Mouse (Mus musculus) right cerebral cortex, postnatal 4 days (tissue): ENCODE data around the gene 1500009C09Rik.
A peak's percentile ranks its signal among the peaks of the same experiment; 100 is the strongest.

Experiments used
- DNase-seq: peaks from one replicate; pipeline ENCODE4 v3.0.0-alpha.2; 2022

The 1500009C09Rik gene

DNA sequence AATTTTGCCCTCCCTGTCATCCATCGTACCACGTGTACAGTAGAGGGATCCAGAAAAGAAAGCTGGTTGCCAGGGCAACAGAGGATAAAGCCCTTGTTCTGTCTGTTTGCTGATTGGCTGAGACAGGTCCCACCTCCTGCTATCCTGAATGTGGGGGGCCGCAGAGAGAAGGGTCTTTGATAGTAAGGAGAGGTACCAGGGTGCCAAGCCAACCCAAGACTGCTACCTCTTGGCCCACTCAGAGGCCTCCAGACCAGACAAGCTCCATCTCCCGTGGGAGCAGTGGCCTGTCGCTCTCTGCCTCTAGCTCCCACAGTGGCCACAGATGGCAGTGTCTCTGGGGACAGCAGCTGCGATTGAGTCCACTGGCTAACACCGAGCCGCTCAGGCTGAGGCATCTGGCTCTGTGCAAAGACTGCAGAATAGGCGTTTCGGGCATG lies 3.8 kb downstream of the 1500009C09Rik start:
- DNase-seq = peak; percentile 70

DNA sequence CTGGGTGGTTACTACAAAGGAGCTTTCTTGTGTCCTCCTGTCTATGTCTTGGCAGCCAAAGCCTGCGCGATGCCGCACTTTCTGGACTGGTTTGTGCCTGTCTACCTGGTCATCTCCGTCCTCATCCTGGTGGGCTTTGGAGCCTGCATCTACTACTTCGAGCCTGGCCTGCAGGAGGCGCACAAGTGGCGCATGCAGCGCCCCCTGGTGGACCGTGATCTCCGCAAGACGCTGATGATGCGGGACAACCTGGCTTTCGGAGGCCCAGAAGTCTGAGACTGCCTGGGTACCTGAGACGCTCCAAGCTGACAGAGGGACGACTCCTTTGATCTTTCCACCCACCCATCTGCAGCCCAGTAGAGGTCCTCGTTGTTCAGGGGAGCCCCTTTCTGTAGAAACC lies 7.3 kb downstream of the 1500009C09Rik start:
- peak; percentile 89 for DNase-seq

DNA sequence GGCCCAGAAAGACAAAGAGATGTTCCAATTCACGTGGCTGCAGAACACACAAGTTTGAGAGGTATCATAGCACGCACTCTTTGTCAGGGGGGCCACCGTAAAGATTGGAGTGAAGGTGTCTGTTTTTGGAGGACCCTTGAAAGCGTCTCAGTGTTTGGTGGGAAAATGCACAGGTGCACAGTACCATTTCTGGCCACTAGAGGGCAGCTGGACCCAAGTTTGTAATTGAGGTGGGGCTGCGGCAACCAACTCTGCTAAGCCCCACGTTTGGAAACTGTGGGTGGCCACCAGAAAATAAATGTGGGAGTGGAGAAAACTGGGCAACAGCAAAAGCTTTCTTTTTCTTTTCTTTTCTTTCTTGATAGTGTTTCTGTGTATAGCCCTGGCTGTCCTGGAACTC lies 14.2 kb downstream of the 1500009C09Rik start:
- peak; percentile 81 for DNase-seq

DNA sequence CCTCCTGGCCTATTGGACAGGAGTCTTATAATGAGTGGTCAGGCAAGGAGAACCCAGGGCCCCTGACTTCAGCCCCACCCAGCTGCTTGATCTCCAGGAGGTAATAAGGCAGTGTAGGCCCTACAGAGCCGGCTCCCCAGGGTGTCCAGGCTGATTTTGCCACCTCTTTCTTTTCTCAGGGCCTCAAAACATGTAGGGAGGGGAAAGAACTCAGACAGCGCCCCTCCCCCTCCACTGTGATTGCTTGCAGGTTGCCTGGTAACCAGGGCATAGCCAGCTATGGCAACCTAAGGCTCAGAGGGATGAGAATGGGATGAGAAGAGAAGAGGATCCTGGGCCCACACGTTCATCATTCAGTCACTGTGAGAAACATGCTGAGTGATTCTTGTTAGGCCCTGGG lies 16.0 kb downstream of the 1500009C09Rik start:
- peak; percentile 78 for DNase-seq

DNA sequence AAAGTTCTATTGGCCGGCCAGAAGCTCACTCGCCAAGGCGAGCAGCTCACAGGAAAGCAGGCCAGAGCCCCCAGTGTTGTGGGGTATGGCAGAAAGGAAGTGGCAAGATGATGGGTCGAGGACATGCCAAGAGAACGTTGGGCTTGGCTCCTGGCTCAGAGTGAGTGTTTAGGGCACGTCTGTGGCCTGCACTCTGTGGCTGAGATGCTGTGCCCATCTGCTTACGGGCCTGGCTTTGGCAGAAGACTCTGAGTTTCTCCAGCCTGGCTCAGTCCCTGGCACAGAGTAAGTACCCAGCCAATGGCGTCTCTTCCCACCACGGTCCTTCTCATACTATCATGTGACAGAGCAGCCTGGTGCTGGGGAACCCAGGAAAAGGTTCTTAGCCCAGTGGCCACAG lies 16.6 kb downstream of the 1500009C09Rik start:
- DNase-seq = no peak

DNA sequence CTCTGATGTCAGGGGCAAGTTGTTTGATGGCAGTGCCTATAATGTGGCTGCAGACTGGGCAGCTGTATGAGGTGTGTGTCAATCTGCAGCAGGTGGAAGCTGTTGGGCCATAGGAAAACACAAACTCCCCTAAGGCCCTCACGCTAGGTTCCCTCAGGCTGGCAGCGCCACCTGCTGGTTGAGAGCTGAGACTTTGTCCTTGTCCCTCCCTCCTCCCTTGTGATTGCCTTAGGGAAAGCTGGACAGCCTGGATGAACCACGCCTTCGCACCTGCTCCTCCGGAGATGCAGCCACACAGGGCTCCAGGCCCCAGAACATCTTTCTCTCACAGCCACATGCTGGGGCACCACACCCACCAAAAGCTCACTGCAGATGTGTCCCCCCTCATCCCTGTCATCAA lies 19.0 kb downstream of the 1500009C09Rik start:
- DNase-seq = peak; percentile 91

DNA sequence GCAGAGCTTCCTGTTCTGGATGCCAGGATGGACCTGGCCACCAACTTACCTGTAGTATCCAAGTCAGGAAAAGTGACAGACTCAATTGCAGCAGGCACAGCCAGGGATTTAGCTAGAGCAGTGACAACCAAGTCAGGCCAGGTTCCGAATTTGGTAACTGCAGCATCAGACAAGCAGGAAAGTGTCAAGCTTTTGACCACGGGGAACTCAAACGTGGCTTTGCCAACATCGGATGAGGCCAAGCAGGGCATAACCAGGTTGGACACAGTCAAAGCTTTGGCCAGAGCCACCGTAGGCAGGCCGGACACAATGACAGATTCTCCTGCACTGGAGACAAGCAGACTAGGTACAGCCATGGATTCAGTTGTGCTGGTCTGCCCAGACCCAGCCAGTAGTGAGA lies 20.1 kb downstream of the 1500009C09Rik start:
- DNase-seq = no peak

DNA sequence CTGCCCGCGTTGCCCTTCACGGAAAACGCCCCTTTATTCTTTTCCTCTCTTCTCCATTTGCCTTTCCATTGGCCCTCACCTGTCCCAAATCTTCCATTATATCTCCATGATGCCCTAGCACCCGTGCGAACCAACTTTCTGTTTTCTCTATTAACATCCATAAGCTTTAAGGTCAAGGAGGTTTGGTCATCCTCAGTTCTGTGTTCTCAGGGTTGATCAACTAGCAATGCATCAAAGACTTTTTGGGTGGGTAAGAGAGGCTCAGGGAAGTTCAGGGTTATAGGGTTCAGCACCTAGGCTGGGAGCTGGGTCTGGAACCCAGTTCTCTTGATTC lies 22.4 kb downstream of the 1500009C09Rik start, which contains the start of gene Sept3:
Sept3 (plus strand) TSS at position 301 of the 334 bp plus-strand sequence.
- DNase-seq = no peak

DNA sequence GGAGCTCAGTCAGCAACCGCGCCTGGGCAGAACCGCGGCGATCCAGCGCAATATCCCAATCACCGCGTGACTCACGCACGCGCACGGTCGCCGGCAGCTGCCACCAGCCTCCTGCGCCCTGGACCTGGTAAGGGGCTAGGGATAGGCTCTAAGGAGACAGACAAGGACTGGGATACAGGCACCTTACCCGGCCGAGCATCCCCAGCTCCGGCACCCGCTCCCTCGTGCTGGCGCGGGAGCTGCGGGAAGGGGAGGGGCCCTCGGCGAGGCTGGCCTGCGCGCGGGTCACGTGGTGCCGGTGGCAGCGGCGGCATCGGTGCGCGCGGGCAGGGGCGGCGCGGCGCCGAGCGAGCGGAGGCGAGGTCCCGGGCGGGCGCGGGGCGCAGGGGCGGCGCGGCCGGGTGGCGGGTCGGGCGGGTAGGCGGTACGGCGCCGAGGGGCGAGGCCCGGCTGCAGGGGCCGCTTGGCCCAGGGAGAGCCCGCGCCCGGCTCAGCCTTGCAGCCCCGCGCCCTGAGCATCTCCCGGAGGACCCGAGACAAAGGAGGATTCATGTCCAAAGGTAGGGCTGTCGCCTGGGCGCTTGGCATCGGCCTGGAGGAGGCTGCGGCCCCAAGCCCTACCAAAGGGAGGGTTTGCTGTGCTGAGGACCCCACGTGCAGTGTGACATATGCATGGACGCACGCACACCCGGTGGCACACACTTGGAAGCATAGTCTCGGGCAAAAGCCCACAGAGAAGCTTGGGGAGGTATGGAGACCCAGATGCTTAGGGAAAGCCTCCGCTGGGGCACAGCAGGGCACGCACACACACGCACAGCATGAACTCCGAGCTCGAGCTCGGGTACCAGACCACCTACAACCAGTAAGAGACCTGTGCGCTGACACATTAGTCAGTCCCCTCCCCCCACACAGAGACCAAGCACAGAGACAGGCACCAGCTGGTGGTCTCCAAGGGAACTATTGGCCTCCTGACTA lies 23.0 kb downstream of the 1500009C09Rik start:
- peak; percentile 82 for DNase-seq

DNA sequence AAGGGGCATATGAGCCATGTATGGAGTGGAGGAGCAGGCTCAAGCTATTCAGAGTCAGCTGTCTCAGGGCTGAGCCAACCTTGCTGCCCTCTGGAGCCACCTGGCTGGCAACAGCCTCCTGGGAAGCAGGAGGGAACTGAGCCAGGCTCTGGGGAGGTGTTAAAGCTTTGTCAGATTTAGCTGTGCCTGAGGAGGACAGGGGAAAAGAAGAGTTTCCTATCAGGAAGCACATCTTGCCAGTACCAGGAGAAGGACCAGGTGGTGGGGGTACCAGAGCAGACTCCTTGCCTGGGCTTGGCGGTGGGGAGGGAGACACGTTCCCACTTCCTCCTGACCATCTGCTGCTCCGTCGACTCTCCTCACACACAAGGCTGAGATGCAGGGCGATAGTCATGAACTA lies 25.4 kb downstream of the 1500009C09Rik start:
- DNase-seq = no peak

DNA sequence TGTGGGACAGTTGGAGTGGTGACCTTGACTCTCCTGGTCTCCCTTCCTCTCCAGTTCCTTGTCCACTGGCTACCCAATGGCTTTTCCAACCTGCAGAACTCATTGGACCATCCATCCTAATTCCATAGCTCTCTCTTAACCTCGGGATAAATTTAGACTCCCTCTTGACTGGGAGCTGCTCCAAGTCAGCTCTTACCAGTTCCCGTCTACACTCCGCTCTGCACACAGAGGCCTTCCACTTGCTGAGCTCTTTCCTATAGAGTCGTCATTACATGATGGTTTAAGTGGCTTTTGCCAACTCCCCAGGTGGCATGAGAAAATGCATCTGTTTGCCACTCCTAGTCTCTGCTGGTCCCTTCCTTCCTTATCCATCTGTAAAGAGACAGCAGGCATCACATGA lies 28.4 kb downstream of the 1500009C09Rik start:
- no peak for DNase-seq

DNA sequence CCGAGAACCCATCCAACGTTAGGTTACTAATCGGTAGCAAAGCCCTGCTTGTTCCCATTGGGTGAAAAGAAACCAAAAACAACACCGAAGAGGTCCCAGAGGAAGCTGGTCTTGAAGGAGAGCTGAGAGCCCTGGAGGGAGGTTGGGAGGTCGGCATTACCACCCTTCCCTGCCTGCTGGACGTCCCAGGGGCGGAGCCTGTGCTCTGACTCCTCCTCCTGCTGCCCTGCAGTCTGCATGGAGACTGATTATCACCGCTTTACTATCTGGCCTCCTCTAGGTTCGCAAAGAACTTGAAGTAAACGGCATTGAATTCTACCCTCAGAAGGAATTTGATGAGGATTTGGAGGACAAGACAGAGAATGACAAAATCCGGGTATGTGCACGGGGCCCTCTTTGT lies 34.0 kb downstream of the 1500009C09Rik start:
- no peak for DNase-seq

DNA sequence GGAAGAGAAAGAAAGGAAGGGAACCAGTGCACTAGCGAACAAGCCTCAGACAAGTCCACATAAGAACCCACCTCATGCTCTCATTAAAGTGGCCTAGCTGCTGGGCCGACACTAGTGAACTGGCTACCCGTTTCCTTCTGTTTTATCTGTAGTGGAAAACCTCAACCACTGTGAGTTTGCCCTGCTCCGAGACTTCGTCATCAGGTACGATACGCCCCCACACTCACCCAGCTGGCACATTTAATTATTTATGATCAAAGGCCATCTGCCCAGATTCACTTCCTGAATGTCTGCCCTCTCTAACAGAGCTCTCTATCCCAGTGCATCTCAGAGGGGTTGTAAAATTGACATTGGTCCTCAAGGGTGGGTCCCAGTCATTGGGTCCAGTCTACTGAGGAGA lies 38.1 kb downstream of the 1500009C09Rik start:
- DNase-seq = no peak

DNA sequence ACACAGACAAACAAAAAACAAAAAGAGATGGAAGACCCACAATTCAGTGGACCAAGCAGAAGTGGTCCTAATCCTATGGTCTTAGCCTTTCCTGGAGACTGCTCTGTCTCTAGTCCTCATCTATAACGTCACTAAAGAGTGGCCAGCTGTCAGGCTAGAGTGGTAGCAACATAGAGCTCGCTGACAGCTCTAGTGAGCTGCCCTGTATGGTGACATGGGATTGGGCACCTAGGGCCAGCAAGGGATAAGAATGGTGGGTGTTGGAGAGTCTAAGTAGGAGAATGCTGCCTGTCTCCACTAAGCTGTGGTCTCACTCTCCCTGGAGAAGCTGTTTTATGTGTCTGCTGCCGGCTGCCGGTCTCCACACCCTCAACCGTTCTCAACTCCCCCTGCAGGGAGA lies 40.7 kb downstream of the 1500009C09Rik start:
- DNase-seq = no peak

DNA sequence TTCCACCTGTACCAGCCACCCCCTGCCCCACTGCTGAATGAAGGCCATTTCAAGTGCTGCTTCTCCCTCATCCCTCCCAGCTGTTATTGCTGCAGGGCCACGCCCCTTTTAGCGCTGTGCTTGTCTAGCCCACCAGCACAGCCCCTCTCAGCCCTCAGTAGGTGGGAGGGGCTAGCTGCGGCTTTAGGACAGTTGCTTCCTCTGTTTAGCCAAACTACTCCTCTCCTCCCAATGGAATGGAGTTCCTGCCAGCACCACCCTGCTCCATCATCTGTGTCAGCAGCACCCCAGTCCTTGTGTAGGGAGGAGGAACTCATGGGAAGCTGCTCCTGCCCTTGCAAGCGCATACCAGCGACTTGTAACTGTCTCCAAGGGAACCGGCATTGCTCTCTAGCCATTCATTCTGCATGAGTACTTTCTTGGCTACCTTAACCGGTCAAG lies 41.1 kb downstream of the 1500009C09Rik start:
- no peak for DNase-seq

DNA sequence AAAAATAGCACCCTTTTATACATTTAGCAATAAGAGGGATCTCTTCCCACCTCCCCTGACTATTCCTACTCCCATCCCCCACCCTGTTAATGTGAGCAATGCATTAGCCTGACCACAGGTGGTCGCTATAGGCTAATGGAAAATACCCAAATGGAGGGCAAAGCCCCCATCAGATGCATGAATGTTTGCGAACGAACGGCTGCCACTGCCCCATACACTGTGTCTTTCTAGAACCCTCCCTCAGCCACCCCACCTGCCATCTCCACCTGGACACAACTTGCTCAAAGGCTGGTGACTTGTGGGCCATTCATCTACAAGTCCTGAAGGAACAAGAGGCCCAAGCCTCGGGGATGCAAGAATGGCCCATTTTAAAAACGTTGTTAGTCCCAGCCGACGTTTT lies 41.9 kb downstream of the 1500009C09Rik start:
- DNase-seq = no peak

DNA sequence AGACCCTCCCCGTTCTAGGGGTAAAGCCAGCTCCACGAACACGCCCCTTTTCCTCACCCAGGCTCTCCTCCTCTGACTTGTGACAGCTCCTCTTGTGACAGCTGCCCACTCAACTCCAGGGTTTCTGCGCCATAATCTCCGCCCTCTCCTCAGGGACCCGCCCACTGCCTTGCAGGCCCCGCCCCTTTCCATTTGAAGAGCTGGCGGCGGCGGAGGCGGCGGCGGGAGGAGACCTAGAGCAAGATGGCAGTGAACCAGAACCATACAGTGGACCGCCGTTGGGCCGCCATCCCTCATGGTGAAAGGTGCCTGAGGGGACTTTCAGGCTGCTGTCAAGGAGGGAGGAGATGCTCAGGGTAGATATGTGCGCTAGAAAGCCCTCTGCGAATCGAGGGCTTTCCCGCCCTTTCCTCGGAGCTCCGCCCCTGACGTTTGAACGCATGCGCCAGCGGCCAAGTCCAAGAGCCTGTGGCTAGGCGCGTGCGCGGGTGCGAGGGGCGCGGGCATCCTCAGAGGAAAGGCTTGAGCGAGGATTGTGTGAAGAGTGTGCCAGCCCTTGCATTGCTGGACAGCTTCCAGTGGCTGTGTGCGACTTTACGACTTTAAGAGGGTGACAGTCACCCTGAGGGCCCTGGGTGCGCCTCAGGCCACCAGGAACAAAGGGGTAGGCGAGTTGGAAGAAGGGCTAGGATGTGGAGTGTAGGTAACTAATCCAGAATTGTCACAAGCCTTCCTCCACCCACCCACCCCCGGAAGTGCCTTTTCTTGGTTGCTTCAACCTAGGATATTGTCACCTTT lies 46.8 kb downstream of the 1500009C09Rik start, which contains the start of gene Wbp2nl:
Wbp2nl (plus strand) TSS at position 191 of the 798 bp plus-strand sequence.
- no peak for DNase-seq

DNA sequence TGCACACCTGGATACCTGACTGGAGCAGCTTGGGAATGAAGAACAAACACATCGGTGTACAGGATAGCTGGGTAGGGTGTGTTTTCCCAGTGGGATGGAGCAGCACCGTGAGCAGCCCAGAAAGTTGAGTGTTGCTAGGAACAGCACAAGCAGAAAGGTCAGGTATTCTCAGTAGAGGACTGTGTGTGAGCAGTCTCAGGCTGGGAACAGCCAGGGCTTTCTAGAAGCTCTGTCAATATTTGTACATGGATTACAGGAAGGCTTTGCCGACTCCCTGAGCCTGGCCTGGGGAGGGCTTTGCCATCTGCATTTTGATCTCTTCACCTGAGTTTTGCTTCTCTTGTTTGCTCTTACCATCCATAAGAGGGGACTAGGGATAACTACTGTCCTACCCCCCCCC lies 54.9 kb downstream of the 1500009C09Rik start:
- no peak for DNase-seq

DNA sequence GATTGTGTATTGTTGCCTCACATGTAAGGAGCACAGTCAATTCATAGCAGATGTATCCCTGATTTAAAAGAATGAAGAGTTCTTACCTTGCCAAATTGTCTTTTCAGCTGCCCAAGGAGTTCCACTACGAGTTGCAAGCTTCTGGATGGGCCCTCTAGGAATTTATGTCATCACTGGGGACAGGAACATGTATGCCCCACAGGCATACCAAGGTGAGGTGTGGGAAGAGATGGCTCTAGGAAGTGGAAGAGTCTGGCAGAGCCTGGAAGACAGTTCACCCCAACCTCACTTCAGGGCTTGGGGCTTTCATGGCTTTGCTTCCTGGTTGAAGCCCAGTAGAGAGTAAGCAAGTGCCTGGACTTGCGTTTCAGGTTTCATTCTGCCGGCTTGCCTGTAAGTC lies 56.2 kb downstream of the 1500009C09Rik start:
- DNase-seq = no peak
